Mouse (Mus musculus): ENCODE measurements around the gene B3galt1. TPM values are rescaled to one million over a fixed set of nuclear protein-coding genes. Genes with fewer than 3 reads are reported as not detected.

Gene B3galt1
- polyA plus RNA-seq, 1 experiment from 2014 or later = 34.1 TPM

DNA sequence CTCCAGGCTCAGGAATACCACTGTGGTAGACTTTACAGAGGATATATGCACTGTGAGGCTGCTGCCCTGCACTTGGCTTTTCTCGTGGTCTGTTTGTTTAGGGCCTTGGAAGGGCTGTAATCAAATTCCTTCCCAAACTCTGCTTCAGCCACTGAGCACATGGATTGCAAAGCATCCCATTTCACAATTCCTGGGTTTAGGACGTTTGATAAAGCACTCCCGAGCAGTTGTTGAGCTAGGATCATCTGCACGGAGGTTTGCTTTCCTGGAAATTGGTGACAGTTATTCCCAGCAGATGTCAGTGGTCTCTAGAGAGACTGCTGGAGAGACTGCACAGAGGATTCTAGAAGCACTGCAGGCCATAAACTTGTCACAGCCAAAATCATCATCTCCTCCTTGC is 520.4 kb downstream of the B3galt1 start:
- WGBS = 82% methylated on average over 4 of the region's 4 CpGs
- H3K27me3 ChIP-seq = no peaks in the 10 kb centered on the region

DNA sequence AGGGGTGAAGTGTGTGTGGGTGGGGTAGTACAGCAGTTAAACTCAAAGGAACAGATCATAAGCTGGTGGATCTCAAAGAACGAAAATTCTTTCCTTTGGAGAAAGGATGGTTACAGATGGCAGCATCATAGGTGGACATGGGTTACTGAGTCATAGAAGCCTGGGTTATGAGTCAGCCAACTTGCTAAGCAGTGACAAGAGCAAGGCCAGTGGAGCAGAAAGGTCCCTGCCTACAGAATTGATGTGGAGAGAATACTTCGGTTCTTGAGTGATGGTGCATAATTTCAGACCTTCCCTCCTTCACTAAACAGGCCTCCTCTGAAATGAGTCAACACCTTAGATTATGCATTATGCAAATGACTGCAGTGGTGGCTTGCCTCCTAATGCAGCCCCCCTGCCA is 525.9 kb downstream of the B3galt1 start:
- Histone ChIP-seq H3K36me3 (ENCODE audit: poor library complexity, severe bottlenecking) (no peaks in the 10 kb centered on the region), H3K9ac (no peak overlapping the region), H3K4me1 (no peaks in the 10 kb centered on the region), H3K27ac (no peak overlapping the region), H3K9me3 (replicated peaks) (no peaks in the 10 kb centered on the region), H3K4me2 (no peak overlapping the region), H3K4me3 (no peak overlapping the region), H3K27me3 (no peaks in the 10 kb centered on the region)
- 86% methylated on average over 2 of the region's 2 CpGs for WGBS
- no peak for ATAC-seq

More for the DNA sequence above, 520.4 kb downstream of the B3galt1 start:
- Histone ChIP-seq H3K4me3 (no peak overlapping the region), H3K36me3 (ENCODE audit: poor library complexity, severe bottlenecking) (no peaks in the 10 kb centered on the region), H3K4me1 (no peaks in the 10 kb centered on the region), H3K4me2 (no peak overlapping the region), H3K27ac (no peak overlapping the region), H3K9ac (no peak overlapping the region), H3K9me3 (replicated peaks) (no peaks in the 10 kb centered on the region)
- ATAC-seq = no peak

DNA sequence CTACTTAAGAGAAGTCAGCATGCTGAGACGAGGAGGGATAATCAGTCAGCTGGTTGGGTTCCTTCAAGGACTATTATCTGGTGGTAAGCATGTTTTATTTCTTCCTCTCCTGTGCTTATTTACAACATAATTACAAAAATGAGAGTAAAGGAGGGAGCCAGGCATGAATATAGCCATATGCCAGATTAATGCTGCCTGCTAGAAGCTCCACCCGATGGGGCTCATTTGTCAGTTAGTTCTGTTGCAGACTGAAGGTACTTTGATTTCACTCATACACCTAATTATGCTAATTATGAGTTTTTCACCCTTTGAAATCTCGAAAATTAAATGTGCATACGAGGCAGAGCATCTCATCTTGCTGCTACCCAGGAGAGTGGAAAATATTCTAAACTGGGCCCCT is 539.0 kb downstream of the B3galt1 start:
- H3K4me2 ChIP-seq = no peak overlapping the region
- H3K36me3 ChIP-seq (ENCODE audit: poor library complexity, severe bottlenecking) = no peaks in the 10 kb centered on the region
- ATAC-seq = no peak; the same call in none of the 2 replicates
- no peak overlapping the region for H3K27ac ChIP-seq
- no peaks in the 10 kb centered on the region for H3K4me1 ChIP-seq
- no peaks in the 10 kb centered on the region for H3K27me3 ChIP-seq
- H3K9me3 ChIP-seq (replicated peaks) = no peaks in the 10 kb centered on the region
- H3K9ac ChIP-seq = no peak overlapping the region
- H3K4me3 ChIP-seq = no peak overlapping the region
- WGBS = 28% methylated on average over 4 of the region's 4 CpGs

DNA sequence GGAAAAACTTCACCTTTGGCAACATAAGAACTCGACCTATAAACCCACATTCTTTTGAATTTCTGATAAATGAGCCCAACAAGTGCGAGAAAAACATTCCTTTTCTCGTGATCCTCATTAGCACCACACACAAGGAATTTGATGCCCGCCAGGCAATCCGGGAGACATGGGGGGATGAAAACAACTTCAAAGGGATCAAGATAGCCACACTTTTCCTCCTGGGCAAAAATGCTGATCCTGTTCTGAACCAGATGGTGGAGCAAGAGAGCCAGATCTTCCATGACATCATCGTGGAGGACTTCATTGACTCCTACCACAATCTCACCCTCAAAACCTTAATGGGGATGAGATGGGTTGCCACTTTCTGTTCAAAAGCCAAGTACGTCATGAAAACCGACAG is 552.4 kb downstream of the B3galt1 start:
- ATAC-seq = no peak
- 71% methylated on average over 8 of the region's 8 CpGs for WGBS
- no peak overlapping the region for H3K9ac ChIP-seq
- H3K27me3 ChIP-seq = no peaks in the 10 kb centered on the region
- H3K4me2 ChIP-seq = no peak overlapping the region
- H3K4me1 ChIP-seq = no peaks in the 10 kb centered on the region
- no peaks in the 10 kb centered on the region for H3K9me3 ChIP-seq (replicated peaks)
- no peak overlapping the region for H3K4me3 ChIP-seq
- H3K27ac ChIP-seq = no peak overlapping the region
- H3K36me3 ChIP-seq (ENCODE audit: poor library complexity, severe bottlenecking) = peaks cover 12% of the 10 kb centered on the region

DNA sequence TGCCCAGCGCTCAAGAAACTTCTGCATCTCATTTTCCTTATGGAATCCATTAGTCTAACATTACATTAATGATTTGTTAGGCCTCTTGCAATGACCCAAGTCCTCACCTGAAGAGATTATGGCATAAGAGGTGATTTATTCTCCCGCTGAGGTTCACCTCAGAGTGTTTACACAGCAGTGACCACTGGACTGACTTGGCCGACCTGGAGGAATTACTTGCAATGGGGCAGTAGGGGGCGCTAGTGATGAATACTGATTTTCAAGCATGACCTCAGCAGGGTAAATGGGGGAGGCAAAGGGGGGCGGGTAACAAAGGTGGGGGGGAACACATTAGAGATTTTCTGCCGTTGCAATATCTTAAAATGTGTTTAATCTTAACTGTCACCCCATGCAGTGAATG is 559.1 kb downstream of the B3galt1 start:
- Histone ChIP-seq H3K4me3 (no peak overlapping the region), H3K4me1 (no peaks in the 10 kb centered on the region), H3K36me3 (ENCODE audit: poor library complexity, severe bottlenecking) (no peaks in the 10 kb centered on the region), H3K27me3 (no peaks in the 10 kb centered on the region), H3K27ac (no peak overlapping the region), H3K9ac (no peak overlapping the region), H3K4me2 (no peak overlapping the region), H3K9me3 (replicated peaks) (no peaks in the 10 kb centered on the region)
- WGBS = 64% methylated on average over 6 of the region's 6 CpGs
- no peak for ATAC-seq

DNA sequence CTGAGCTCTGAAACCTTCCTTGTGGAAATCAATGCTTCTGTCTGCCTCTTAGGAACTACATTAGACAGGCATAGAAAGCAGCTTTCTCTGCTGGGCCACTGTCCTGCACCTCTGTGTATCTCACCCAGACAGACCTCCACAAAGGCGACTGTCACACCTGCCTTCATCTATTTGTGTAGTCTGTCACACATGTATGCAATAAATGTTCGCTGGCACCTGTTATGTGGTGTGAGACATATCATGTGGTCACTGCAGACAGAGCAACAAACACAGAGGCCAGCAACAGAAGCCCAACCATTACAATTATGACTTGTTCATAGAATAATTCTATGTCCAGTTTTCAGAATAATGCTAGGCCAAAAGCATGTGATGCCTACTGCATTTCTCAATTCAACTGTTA is 575.4 kb downstream of the B3galt1 start:
- H3K4me2 ChIP-seq = no peak overlapping the region
- 85% methylated on average over 2 of the region's 2 CpGs for WGBS
- H3K4me1 ChIP-seq = no peaks in the 10 kb centered on the region
- no peaks in the 10 kb centered on the region for H3K36me3 ChIP-seq (ENCODE audit: poor library complexity, severe bottlenecking)
- no peaks in the 10 kb centered on the region for H3K27me3 ChIP-seq
- H3K4me3 ChIP-seq = no peak overlapping the region
- no peak overlapping the region for H3K9ac ChIP-seq
- H3K27ac ChIP-seq = no peak overlapping the region
- no peaks in the 10 kb centered on the region for H3K9me3 ChIP-seq (replicated peaks)
- ATAC-seq = no peak

DNA sequence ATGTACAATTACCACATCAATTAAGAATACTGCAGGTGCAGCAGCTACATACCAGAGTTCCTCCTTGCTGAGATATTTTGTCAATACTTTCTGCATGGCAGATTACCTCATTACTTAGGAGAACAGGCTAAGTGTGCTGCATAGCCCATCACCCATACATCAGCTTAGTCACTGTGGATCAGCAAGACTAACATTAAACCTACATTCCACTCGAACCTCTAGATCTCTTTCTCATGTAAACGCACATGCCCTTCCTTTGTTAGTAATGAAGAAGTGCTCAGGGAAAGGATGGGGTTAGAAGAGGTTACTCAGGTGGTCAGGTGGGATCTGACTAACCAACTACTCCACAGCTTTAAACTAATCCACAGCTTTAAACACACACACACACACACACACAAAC is 577.6 kb downstream of the B3galt1 start:
- Histone ChIP-seq H3K27me3 (no peaks in the 10 kb centered on the region), H3K9ac (no peak overlapping the region), H3K4me3 (no peak overlapping the region), H3K36me3 (ENCODE audit: poor library complexity, severe bottlenecking) (no peaks in the 10 kb centered on the region), H3K9me3 (replicated peaks) (no peaks in the 10 kb centered on the region), H3K27ac (no peak overlapping the region), H3K4me1 (peaks cover 1% of the 10 kb centered on the region), H3K4me2 (no peak overlapping the region)
- WGBS = 59% methylated on average over 2 of the region's 2 CpGs
- no peak for ATAC-seq

DNA sequence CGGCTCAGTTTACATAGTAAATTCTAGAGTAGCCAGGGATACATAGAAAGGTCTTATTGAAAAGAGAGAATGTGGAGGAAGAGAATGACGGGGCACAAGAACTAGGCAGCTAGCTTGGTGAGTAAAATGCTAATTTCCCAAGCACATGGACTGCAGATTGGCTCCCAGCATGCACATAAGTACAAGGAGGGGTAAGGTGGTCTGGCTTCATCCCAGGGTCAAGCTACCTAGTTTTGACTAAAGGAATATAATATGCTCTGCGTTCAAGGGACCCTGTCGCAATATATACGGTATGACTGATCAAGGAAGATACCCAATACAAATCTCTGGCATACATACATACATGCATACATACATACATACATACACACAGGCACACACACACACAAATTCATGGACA is 594.1 kb downstream of the B3galt1 start:
- H3K36me3 ChIP-seq (ENCODE audit: poor library complexity, severe bottlenecking) = no peaks in the 10 kb centered on the region
- H3K9ac ChIP-seq = no peak overlapping the region
- ATAC-seq = no peak
- no peak overlapping the region for H3K4me2 ChIP-seq
- 93% methylated on average over 5 of the region's 5 CpGs for WGBS
- no peaks in the 10 kb centered on the region for H3K4me1 ChIP-seq
- H3K27ac ChIP-seq = no peak overlapping the region
- no peak overlapping the region for H3K4me3 ChIP-seq
- no peaks in the 10 kb centered on the region for H3K27me3 ChIP-seq
- H3K9me3 ChIP-seq (replicated peaks) = no peaks in the 10 kb centered on the region

DNA sequence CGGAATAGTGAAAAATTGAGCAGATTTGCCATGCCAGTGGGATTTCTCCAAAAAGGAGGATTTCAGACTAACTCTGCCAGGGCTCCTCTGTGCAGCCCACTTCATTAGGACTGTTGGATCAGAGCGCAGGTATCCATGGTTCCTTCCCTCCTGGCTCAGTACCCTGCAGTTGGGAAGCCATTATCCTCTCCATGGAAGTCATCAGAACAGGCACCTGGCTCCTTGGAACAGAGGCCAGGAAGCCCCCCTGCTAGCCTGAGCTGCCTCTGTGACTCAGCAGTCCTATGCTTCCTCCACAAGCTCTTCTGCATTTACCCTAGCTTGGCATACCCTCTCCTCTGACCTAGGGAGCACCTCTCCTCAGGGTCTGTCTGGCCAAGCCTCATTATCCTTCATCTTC is 594.9 kb downstream of the B3galt1 start:
- WGBS = 91% methylated on average over 2 of the region's 2 CpGs
- Histone ChIP-seq H3K4me3 (no peak overlapping the region), H3K4me1 (no peaks in the 10 kb centered on the region), H3K4me2 (no peak overlapping the region), H3K36me3 (ENCODE audit: poor library complexity, severe bottlenecking) (no peaks in the 10 kb centered on the region), H3K27me3 (no peaks in the 10 kb centered on the region), H3K9me3 (replicated peaks) (no peaks in the 10 kb centered on the region), H3K27ac (no peak overlapping the region), H3K9ac (no peak overlapping the region)
- ATAC-seq = no peak

DNA sequence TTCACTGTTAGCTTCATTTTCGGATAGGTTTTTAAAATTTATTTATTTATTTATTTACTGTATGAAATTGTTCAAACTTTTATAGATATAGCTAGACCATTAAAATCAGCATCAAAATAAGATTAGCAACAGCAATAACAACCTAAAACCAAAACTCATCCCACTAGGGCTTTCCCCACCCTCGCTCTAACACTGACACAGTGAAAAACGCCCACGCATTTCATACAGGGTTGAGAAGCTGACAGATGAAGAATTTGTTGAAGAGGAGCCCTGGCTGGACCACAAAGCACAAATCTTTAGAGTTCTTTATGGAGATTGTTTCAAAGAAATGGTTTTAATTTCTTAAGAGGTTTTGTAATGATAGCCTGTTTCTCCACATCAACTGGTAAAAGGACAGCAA is 596.3 kb downstream of the B3galt1 start:
- no peaks in the 10 kb centered on the region for H3K4me1 ChIP-seq
- WGBS = 82% methylated on average over 4 of the region's 4 CpGs
- no peak overlapping the region for H3K9ac ChIP-seq
- H3K27me3 ChIP-seq = no peaks in the 10 kb centered on the region
- no peaks in the 10 kb centered on the region for H3K36me3 ChIP-seq (ENCODE audit: poor library complexity, severe bottlenecking)
- no peak overlapping the region for H3K4me2 ChIP-seq
- no peak for ATAC-seq
- no peak overlapping the region for H3K4me3 ChIP-seq
- no peak overlapping the region for H3K27ac ChIP-seq
- H3K9me3 ChIP-seq (replicated peaks) = no peaks in the 10 kb centered on the region

DNA sequence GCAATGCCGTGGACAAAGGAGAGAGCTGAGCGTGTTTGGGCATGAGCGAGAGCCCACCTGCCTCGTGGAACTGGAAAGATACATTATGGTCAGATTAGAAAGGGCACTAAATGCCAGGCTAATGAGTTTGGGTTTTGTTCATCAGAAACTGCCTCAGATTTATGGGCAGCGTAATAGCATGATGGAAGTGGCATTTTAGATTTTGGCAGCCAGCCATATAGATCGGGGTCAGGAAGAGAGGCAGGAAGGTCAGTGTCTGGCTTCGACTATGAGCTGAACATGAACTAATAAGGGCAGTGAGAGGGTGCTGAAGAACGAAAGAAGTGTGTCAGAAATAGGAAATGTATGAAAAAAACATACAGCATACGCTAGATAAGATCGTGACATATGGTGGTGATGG is 605.6 kb downstream of the B3galt1 start:
- H3K4me2 ChIP-seq = no peak overlapping the region
- no peaks in the 10 kb centered on the region for H3K4me1 ChIP-seq
- no peak for ATAC-seq
- no peak overlapping the region for H3K9ac ChIP-seq
- no peak overlapping the region for H3K4me3 ChIP-seq
- H3K36me3 ChIP-seq (ENCODE audit: poor library complexity, severe bottlenecking) = no peaks in the 10 kb centered on the region
- H3K9me3 ChIP-seq (replicated peaks) = no peaks in the 10 kb centered on the region
- WGBS = 84% methylated on average over 10 of the region's 10 CpGs
- no peak overlapping the region for H3K27ac ChIP-seq
- H3K27me3 ChIP-seq = no peaks in the 10 kb centered on the region

Measured in forebrain, embryonic 13.5 days (tissue).